Mouse (Mus musculus): ENCODE data around the gene Dnlz.

- TF ChIP-seq CTCF (IDR thresholded peaks at IDR 0.05; ENCODE audit: low read depth, low read length) (no peak), GATA1 (IDR thresholded peaks at IDR 0.05; ENCODE audit: borderline replicate concordance, low read length) (no peak), TAL1 (conservative IDR thresholded peaks at IDR 0.05; ENCODE audit: low read depth, low read length) (no peak), GATA2 (IDR thresholded peaks at IDR 0.05; ENCODE audit: borderline replicate concordance, low read depth, low read length) (no peak)
Observed at GRCm38 (mm10) chr2:26358667-26359320, 6.9 kb upstream of the Dnlz start.
